Mouse (Mus musculus): ENCODE data around the gene Cpeb1. TPM values are rescaled to one million over a fixed set of nuclear protein-coding genes. Genes with fewer than 3 reads are reported as not detected.
A peak's percentile ranks its signal among the peaks of the same experiment; 100 is the strongest.

Gene Cpeb1
- polyA plus RNA-seq, 1 experiment from 2014 or later, result 1.9 TPM

DNA sequence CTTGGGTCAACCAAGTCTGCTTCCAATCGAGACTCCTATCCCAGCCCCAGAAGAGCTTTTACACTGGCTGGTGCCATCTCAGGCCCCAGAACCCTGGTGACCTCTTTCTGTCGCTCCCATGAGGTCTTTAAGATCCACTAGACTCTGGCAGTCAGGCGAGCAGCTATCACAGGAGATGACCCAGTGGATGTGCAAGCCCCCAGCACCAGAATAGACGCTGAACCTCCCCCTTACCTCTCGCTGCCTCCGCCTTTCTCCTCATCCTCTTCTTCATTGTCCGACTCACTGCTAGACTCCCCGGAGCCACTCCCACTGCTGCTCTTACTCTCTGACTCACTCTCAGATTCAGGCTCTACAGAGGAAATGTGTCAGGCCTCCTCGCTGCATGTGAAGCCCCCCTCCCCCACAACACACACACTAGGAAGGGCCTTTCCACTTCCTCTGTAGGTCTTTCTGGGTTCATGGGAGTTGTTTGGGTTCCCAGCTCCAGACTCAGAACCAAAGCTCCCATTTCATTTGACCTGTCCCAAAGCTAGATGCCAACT lies 9.7 kb upstream of the Cpeb1 start:
- no peak for ATAC-seq (ENCODE audit: low FRiP score, low read depth)
- H3K9me3 ChIP-seq, result no peaks in the 10 kb centered on the region
- peaks cover 10% of the 10 kb centered on the region; the same call in 1 of the 2 replicates for H3K27me3 ChIP-seq
- H3K4me1 ChIP-seq, result no peaks in the 10 kb centered on the region
- no peak overlapping the region for H3K27ac ChIP-seq (replicated peaks)
- no peak overlapping the region for H3K9ac ChIP-seq (replicated peaks)
- WGBS, result 81% methylated on average over 9 of the region's 9 CpGs
- H3K4me3 ChIP-seq, result no peak overlapping the region
- no peak overlapping the region for H3K4me2 ChIP-seq (replicated peaks)
- peaks cover 46% of the 10 kb centered on the region for H3K36me3 ChIP-seq

DNA sequence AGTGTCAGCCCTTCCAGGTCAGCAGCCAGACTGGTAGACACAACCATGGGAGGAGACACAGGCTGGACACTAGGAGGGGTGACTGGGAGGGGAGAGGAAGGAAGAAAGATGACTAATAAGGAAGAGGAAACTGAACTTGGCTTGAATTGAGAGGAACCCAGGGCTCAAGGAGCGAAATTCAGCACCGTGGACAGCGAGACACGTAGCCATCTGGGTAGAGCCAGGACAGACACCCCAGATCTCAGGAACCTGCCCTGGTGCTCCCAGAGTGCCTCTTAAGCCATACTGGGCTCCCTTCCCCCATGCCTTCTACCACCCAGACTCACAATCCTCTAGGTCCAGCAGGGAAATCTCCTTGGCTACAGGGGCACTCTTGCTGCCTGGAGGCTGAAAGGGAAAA lies 8.9 kb upstream of the Cpeb1 start:
- H3K36me3 ChIP-seq, result peaks cover 46% of the 10 kb centered on the region

DNA sequence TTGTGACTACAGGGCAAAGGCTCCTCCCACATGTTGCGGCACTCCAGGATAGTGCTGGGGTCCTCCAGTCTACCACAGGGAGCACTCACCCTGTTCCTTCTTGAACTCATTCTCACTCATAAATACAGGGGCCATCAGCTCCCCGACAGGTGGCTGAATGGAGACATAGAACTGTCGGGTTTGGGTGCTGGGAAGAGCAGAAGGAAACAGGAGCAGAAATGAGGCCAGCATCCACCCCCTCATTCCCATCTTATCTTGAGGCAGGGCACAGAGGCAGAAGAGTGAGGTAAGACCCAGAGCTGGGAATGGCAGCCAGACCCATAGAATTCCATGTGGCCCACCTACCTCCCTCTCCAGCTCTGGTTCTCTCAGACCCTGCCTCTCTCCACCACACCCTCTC lies 7.5 kb upstream of the Cpeb1 start:
- Histone ChIP-seq H3K4me2 (replicated peaks) (no peak overlapping the region), H3K4me1 (no peaks in the 10 kb centered on the region), H3K27ac (replicated peaks) (no peak overlapping the region), H3K36me3 (peaks cover 46% of the 10 kb centered on the region), H3K9ac (replicated peaks) (no peak overlapping the region), H3K27me3 (peaks cover 24% of the 10 kb centered on the region), H3K4me3 (no peak overlapping the region), H3K9me3 (no peaks in the 10 kb centered on the region)
- WGBS, result 81% methylated on average over 3 of the region's 3 CpGs
- ATAC-seq (ENCODE audit: low FRiP score, low read depth), result no peak

More for the DNA sequence above, 8.9 kb upstream of the Cpeb1 start:
- Histone ChIP-seq H3K9me3 (no peaks in the 10 kb centered on the region), H3K4me2 (replicated peaks) (no peak overlapping the region), H3K27ac (replicated peaks) (no peak overlapping the region), H3K9ac (replicated peaks) (no peak overlapping the region), H3K27me3 (peaks cover 14% of the 10 kb centered on the region), H3K4me1 (no peaks in the 10 kb centered on the region), H3K4me3 (no peak overlapping the region)
- 8% methylated on average over 4 of the region's 4 CpGs for WGBS
- no peak for ATAC-seq (ENCODE audit: low FRiP score, low read depth)

DNA sequence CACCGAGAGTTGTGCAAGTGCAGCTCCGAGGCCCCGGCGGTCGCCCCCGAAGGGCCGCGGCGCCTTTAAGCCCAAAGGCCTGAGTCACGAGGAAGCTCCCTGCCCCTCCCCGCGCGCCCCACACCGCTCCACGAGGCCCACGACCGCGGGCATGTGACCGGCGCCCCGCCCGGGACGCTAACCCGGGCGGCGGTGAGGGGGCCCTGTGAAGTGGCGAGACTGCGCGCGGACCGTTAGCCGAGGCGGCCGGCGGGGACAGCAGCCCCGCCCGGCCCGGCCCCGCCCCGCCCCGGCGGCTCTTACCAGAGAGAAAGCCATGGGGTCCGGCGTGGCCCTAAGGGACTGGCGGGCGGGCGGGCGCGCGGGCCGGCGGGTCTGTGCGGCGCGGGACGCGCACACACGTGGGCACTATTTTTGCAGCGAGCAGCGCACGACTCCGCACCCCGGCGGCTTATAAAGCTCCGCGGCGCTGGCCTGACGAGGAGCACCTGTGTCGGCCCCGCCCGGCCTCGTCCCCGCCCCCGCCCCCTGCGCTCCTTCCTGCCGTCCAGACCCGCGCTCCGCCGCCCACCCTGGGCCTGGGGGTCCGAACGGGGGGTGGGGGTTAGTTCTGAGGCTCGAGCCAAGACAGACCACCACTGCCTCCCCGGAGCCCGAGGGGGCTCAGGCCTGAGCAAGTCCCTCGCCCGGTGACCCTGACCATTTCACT lies 780 bp downstream of the Cpeb1 start:
- Histone ChIP-seq H3K27ac (replicated peaks) (no peak overlapping the region), H3K27me3 (peaks cover 66% of the 10 kb centered on the region)
- WGBS, result 2% methylated on average over 65 of the region's 87 CpGs

DNA sequence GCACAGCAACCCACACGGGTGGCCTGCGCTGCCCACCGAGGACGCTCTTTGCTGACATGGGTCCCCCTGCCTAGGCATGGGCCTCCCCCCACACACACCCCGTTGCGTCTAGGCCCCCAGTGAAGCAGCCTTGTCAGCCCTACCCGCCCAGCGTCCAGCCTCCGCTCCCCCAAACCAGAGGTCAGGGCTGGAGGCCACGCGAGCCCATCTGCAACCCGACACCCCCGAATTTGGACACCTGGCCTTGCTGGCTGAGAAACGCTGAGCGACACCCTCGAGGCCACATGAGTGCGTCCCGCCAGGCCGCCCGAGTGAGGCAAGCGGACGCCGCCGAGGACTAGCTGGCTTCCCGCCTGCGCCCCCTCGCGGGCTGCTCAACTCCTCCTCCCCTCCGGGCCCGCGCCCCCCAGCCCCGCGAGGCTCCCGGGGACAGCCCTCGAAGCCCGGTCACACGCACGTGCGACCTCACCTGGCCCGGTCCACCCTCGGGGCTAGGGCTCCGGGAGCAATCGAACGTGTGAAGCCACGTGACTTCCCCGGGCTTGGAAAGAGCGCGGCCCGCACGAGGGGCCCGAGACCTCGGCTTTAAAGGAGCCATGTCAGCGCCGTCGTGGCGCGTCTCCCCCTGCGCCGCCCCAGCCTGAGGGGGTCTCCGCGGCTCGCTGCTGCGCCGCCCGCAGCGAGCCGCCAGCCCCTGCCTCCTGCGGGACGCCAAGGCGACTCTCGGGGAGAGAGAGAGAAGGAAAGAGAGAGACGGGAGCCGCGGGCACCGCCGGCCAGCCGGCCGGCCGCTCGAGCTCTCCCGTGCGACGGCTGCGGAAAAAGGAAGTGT lies 1.6 kb downstream of the Cpeb1 start:
- Histone ChIP-seq H3K4me1 (peaks cover 24% of the 10 kb centered on the region), H3K4me2 (replicated peaks) (peak overlapping the region; percentile 92), H3K9me3 (no peaks in the 10 kb centered on the region), H3K27me3 (peaks cover 61% of the 10 kb centered on the region), H3K36me3 (no peaks in the 10 kb centered on the region), H3K4me3 (peak overlapping the region; percentile 55), H3K27ac (replicated peaks) (no peak overlapping the region), H3K9ac (replicated peaks) (no peak overlapping the region)
- peak; percentile 71 for ATAC-seq (ENCODE audit: low FRiP score, low read depth)
- WGBS, result 6% methylated on average over 72 of the region's 84 CpGs

More for the DNA sequence above, 780 bp downstream of the Cpeb1 start:
- H3K4me3 ChIP-seq, result peak overlapping the region; percentile 55
- H3K9ac ChIP-seq (replicated peaks), result peak overlapping the region; percentile 37
- H3K4me1 ChIP-seq, result peaks cover 24% of the 10 kb centered on the region
- no peaks in the 10 kb centered on the region for H3K9me3 ChIP-seq
- H3K4me2 ChIP-seq (replicated peaks), result peak overlapping the region; percentile 92
- peak; percentile 61 for ATAC-seq (ENCODE audit: low FRiP score, low read depth)
- no peaks in the 10 kb centered on the region for H3K36me3 ChIP-seq

DNA sequence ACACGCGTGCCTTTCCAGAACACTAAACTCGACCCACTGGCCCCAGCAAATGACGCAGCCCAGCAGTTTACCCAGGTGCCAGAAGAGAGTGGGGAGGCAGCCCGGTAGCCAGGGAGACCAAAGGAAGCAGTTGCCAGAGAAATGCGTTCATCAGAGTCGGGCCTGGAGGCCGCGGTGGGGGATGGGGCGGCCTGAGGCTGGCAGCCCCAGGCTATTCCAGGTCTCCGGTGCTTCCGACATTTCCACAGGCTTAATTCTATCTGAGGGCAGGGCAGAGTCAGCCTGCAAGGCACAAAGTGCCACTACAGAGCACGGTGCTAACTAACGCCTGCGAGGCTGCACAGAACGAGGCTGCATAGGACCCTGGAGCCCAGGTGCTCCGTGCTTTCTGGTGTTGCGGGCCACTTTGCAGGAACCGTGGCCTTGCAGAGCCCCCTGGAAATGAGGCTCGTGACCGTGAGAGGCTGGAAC lies 2.3 kb downstream of the Cpeb1 start:
- Histone ChIP-seq H3K4me3 (peak overlapping the region; percentile 55), H3K9ac (replicated peaks) (no peak overlapping the region), H3K9me3 (no peaks in the 10 kb centered on the region), H3K27me3 (peaks cover 54% of the 10 kb centered on the region), H3K4me1 (peaks cover 24% of the 10 kb centered on the region), H3K4me2 (replicated peaks) (peak overlapping the region; percentile 92), H3K36me3 (no peaks in the 10 kb centered on the region), H3K27ac (replicated peaks) (no peak overlapping the region)
- WGBS, result 3% methylated on average over 21 of the region's 21 CpGs
- peak; percentile 68 for ATAC-seq (ENCODE audit: low FRiP score, low read depth)

DNA sequence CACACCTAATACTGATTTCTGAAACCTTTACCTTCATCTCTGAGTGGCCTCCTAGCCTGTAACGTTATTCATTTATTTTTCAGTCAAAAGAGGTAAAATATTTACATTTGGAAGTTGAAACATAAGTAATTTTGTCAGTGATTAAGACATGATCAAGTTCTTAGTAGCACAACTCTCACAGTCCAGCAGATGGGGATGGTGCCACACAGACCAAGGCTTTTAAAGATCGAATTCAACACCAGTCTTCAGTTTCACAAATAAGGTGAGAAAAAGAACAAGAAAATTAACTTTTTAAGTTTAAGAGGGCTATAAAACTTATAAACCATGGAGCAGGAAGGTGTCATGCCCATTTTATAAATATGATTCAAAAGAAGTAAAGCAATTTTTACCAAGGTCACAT lies 56.3 kb downstream of the Cpeb1 start:
- no peak overlapping the region for H3K4me3 ChIP-seq
- H3K4me1 ChIP-seq, result no peaks in the 10 kb centered on the region
- no peak overlapping the region for H3K4me2 ChIP-seq (replicated peaks)
- WGBS, result 46% methylated on average over 2 of the region's 2 CpGs
- no peaks in the 10 kb centered on the region for H3K27me3 ChIP-seq
- ATAC-seq (ENCODE audit: low FRiP score, low read depth), result no peak
- H3K9ac ChIP-seq (replicated peaks), result no peak overlapping the region
- no peak overlapping the region for H3K27ac ChIP-seq (replicated peaks)
- H3K9me3 ChIP-seq, result no peaks in the 10 kb centered on the region
- no peaks in the 10 kb centered on the region for H3K36me3 ChIP-seq

DNA sequence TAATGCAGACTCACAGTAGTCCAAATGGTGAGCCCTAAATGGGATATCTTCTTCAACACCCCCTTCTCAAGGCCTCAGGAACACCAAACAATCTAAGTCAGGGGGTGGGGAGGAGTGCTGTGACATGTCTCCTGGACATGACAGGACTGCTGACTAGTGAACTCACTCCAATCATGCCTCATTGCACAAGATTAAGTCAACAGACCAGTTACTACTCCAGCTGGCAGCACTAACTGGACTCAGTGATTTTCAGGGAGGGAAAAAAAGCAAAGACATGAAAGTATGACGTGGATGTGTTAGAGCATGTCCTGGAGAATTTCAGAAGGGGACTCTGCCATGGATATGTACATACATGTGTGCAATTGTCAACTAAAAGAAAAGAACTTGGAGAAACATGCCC lies 75.9 kb downstream of the Cpeb1 start:
- Histone ChIP-seq H3K4me2 (replicated peaks) (no peak overlapping the region), H3K27me3 (no peaks in the 10 kb centered on the region), H3K4me1 (no peaks in the 10 kb centered on the region), H3K36me3 (no peaks in the 10 kb centered on the region), H3K27ac (replicated peaks) (no peak overlapping the region), H3K9me3 (no peaks in the 10 kb centered on the region), H3K4me3 (no peak overlapping the region), H3K9ac (replicated peaks) (no peak overlapping the region)
- WGBS, result 88% methylated on average over 1 of the region's 1 CpGs
- no peak for ATAC-seq (ENCODE audit: low FRiP score, low read depth)

DNA sequence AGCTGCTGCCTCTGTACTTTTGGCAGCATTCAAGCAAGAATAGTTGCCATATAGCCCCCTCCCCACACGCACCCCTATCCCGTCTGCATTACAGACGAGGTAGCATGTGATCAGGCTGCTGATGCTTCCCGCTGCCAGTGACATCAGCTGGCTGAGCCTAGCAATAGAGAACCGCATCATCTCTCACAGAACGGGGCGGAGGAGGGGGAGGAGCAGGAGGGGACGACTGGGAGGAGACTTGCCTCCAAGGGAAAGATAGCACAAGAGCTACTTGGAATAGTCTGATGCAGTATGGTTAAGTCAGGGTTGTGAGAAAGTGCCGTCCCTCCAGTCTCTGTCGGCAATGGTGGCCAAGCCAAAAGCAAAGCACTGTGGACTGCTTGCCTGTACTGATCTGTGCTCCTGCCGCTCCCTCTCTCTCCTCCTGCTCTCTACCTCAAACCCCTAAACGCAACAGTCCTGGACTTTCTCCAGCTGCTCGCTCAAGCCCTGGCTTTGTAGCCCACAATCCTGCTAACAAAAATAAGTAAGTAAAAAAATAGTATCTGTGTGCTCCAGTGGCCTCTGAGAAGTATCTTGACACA lies 82.8 kb downstream of the Cpeb1 start:
- Histone ChIP-seq H3K4me3 (peak overlapping the region; percentile 25), H3K4me1 (peaks cover 8% of the 10 kb centered on the region), H3K4me2 (replicated peaks) (peak overlapping the region; percentile 50), H3K27me3 (peaks cover 5% of the 10 kb centered on the region; the same call in 1 of the 2 replicates), H3K9ac (replicated peaks) (peak overlapping the region; percentile 34; the same call in 1 of the 2 replicates), H3K27ac (replicated peaks) (no peak overlapping the region), H3K9me3 (no peaks in the 10 kb centered on the region), H3K36me3 (no peaks in the 10 kb centered on the region)
- WGBS, result 4% methylated on average over 13 of the region's 13 CpGs
- peak; percentile 89 for ATAC-seq (ENCODE audit: low FRiP score, low read depth)

DNA sequence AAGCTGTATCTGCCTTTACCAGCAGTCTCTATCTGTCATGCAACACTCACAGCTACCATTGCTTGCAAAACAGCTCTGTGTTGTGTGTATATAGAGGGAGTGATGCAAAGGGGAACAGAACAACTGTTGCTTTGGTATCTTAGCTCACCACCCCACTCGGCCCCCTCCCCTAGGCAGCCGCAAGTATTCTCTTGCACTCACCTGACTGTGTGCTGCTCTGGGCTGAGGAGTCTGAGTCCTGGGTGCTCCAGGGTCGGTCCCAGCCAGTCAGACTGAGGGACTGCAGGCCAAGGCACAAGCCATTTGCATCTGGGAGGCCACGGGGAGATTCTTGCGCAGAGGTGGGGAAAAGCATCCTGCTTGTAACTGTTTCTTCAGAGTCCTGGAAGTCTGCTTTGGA lies 83.5 kb downstream of the Cpeb1 start:
- Histone ChIP-seq H3K36me3 (no peaks in the 10 kb centered on the region), H3K9ac (replicated peaks) (0 out of 2 replicates have a peak overlapping the region, but pooled peaks have one; percentile 34), H3K4me3 (no peak overlapping the region), H3K27ac (replicated peaks) (no peak overlapping the region), H3K4me2 (replicated peaks) (peak overlapping the region; percentile 50), H3K27me3 (peaks cover 5% of the 10 kb centered on the region; the same call in 1 of the 2 replicates), H3K4me1 (peaks cover 8% of the 10 kb centered on the region), H3K9me3 (no peaks in the 10 kb centered on the region)
- ATAC-seq (ENCODE audit: low FRiP score, low read depth), result 0 out of 2 replicates have a peak, but pooled peaks have one; percentile 52
- 13% methylated on average over 5 of the region's 5 CpGs for WGBS

DNA sequence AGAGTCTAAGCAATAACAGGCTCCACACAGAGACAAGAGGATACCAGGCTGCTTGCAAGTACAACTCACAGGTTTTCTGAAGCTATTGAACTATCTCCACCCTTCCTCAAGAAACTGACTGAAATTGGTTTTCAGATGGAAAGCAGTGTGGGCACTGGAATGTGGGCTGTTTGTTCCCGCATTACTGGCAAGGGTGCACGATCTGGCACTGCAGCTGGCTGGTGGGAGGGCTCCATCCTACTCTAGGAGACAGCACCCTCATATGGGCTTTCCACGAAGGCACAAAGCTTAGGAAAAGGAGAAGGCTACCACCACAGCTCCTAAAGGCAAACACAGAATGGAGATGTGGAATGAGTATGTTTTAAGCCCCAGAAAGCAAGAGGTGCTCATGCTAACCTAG lies 85.5 kb downstream of the Cpeb1 start:
- no peak overlapping the region for H3K4me2 ChIP-seq (replicated peaks)
- no peak overlapping the region for H3K4me3 ChIP-seq
- 60% methylated on average over 3 of the region's 3 CpGs for WGBS
- no peak overlapping the region for H3K9ac ChIP-seq (replicated peaks)
- H3K27me3 ChIP-seq, result peaks cover 5% of the 10 kb centered on the region; the same call in 1 of the 2 replicates
- H3K27ac ChIP-seq (replicated peaks), result no peak overlapping the region
- H3K36me3 ChIP-seq, result no peaks in the 10 kb centered on the region
- H3K9me3 ChIP-seq, result no peaks in the 10 kb centered on the region
- H3K4me1 ChIP-seq, result peaks cover 8% of the 10 kb centered on the region
- no peak for ATAC-seq (ENCODE audit: low FRiP score, low read depth)
